Mouse (Mus musculus) frontal cortex, postnatal 14 days (tissue): ENCODE results near the gene Slc9c1.

Source experiments
- DNase-seq, 2 experiments: peaks; one replicate each; pipeline ENCODE4 v3.0.0; 2022; ENCODE audit warnings: low spot score in 2 of 2

Slc9c1 gene

DNA sequence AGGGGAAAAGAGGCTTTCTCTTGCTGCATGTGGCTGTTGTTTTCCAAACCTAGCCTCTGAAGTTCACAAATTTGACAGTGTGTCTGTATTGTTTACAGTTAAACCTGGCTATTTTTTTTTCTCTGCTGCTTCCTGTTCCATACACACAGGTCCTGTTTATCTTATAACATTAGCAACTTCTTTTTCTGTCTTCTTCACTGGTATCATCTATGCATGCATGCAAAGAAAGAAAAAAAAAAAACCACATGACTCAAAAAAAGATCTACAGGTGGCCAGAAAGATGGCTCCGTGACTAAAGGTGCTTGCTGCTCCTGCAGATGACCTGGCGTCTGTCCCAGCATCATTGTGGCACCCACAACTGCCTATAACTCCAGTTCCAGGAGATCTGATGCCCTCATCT is 90.2 kb downstream of the Slc9c1 start:
- no peak for DNase-seq

DNA sequence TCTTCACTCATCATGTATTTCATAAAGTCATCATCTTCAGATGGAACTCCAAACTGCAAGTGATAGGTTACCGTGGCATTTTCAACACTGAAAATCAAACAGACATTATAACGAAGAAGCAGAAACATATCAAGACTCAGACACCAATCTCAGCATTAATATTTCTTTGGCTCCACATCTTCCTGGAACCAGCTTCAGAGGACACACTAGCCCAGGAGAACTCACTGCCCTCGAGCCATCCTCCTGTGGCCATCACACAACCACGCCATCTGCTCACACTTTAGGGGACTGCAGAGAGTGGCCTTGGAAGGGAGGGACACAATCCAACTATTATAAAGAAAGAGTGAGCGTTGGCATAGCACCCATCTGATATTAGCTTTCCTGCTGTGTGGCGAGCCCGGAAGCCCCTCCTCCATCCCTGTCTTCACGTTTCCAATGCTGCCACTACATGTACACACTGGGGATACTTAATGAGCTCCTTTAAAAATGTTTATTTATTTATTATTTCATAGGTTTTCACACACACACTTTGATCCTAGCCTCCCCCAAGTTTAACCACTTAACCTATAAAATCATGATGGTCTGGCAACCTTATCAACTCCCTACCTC is 94.5 kb downstream of the Slc9c1 start:
- no peak for DNase-seq

DNA sequence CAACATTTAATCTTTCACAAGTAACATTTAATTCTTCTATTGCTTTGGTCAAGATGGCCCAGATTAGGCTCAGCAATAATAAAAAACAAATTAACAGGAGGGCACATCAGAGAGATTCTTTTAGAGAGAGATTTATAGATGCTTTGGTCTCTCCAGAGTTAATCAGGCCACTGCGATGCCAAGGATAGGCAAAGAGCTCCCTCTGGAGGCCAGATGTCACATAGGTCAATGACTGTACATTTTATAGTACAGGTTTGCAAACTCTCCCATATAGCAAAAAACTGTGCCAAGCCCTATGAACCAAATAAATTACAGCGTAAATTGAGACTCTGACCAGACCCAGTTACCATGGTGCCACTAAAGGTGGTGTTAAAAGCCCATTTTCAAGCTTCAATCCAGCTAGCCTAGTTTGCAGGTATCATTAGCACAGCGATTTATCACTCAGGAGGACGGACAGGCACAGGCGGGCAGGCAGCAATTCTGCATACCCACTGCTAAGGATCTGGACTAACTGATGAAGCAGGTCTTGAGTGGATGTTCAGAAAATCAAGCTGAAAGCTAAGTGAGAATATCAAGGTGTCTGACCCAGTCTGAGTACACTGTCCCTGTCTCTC is 95.3 kb downstream of the Slc9c1 start:
- peak; percentile 36 to 60 for DNase-seq

DNA sequence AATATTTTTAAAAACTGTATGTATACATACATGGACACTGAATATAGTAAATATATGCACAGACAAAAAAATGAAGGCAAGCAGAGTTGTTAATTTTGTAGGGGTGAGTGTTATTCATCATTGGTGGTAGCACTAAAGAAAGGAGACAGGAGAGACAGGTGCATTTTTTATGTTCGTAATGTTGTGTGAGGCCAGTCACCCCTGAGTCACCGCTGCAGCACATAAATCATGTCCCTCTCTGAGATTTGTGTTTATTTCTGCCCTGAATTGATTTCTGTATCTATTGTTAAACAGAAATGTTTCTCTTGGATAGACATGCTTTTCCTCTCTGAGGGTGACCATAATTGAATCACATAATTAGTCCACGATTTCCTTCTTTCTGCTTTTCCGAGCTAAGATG is 97.3 kb downstream of the Slc9c1 start:
- DNase-seq = no peak

DNA sequence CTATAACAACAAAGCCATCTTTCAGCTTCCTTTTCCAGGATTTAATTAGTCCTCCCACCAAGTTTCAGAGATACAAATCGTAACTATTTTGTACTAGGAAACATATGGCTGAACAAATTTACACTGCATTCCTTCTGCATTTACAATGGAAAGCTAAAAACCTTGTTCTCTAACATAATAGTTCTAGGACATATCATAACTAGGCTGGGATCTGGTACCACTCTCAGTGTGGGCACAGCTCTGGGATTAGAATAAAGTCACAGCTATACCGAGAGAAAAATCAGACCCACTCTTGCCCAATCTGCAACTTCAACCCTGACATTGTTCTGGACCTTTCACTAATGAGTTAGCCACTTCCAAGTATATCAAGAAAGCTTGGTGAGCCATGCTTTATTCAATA is 100.7 kb downstream of the Slc9c1 start:
- no peak for DNase-seq

DNA sequence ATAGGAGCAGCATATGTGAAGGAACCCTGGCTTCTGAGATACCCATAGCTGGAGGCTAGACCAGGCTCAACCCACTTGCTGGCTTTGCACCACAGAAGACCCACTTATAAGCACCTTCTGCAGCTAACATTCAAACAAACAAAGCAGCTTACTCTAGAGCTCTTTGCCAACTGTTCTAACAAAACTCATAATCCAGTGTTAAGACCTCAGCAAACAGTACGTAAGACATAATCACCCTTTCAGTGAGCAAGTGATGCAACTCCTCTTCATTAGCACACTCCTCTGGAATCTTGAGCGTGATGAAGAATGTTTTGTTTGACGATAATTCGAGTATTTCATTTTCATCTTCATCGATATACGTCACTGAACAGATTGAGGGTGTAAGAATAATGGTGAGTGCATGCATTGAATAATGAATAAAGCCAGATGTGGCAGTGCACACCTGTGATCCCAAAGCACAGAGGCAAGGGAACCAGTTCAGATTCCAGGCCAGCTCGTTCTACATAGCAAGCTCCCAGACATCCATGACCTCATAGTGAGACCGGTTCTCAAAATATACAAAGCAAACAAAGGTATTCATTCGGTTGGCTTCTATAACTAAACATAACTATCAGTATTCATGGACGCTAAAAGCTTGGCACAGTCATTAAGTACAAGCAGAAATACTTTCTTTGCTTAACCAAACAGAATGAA is 105.1 kb downstream of the Slc9c1 start:
- no peak for DNase-seq

DNA sequence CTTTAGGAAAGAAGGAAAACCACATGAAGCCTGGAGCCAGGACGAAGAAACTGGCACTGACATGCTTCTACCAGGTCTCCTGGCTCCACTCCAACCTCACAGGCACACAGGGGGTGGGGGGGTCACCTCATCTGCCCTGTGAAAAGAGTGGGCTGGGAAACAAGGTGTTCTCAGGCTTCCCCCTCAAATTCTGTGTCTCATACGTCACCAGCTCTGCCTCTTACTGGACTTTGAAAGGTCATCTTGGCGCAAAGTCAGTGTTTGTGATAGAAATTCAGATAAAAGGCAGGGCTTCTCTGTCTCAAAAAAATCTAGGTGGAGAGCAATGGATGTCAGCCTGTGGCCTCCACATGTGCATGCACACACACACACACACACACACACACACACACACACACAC is 106.2 kb downstream of the Slc9c1 start:
- DNase-seq = no peak

DNA sequence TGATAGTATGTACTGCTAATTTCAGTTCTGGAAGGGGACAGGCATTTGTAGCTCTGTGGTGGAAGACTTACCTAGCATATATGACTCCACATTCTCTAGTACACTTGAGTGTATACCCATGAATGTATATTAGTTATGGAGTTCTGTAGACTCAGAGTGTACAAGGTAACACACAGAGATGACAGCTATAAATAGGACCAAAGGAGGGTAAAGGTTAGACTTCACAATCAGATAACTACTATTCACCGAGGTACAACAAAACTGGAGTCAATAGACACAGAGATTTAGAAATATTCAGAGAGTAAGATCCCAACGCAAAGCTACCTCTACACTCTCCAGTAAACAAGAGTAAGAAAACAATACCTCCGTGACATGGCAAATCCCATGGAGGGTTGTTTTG is 108.8 kb downstream of the Slc9c1 start:
- no peak for DNase-seq

DNA sequence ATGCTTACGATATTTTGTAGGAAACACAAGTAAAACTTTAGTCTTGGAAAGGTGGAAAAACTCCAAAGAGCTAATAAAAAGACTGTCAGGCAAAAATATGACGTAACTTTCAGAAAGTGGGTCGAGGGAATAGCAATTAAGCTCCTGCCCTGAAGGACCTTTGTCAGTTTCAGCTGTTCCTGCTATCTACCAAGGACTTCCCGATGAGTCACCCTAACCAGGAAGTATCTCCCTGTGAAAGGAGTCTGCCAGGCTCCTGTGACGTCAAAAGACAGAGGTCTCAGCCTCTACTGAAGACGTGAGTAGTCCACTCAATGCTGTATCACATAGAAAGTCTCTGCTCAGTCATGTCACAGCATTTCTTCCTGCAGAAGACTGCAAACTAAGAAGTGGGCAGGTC is 109.3 kb downstream of the Slc9c1 start:
- no peak for DNase-seq

DNA sequence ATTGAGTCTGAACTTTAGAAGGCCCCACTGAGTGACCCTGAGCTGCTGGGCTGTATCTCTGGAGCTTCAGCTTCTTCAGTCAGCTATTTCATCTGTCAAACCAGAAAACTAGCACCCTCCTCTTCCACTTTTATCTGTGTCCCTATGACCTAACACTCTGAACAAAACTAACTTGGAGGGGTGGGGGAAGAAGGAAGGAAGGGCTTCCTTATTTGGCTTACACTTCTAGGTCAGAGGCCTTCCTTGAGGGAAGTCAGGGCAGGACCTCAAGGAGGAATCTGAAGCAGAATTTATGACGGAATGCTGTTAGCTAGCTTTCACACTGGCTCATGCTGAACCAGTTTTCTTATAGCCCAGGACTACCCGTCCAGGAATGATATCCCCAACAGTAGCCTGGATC is 116.4 kb downstream of the Slc9c1 start:
- DNase-seq = no peak

DNA sequence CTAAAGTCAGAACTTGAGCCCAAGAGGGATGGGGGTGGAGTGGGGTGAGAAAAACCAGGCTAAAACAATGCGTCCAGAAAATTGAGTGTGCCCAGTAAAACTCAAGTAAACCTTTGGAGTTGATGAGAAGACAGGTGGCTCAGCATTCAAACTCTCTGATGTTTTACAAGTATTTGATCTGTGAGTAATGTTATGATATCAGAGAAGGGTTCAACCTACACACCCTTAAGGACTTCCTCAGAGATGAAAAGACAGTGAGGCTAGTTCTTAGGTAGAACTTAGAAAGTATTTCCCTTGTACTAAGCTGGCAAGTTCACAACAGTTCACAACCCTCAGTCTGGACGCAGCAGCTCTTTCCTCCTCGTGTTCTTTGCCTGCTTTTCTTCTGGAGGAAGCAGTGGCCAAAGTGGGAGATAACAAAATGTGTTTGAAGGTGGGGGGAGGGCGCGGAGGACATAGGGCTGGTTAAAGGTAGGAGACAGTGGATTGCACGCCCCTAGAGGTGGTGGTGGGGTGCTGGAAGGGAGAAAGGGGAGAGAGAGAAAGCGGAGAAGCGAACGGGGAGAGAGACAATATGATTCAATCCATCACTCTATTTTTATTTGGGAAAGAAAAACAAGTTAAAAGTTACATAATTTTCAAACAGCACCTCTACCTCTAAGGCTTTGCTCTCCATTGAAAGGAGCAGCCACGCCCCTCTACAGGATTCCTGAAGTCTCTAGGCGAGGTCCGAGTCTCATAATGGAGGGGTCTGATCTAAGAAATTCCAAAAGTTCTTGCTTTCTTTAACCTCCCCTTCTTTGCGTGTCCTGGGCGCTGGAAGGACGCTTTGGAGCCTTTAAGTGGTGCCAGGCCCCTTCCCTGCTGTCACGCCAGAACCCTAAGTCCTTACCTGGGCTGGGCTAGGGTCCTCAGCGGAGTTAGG is 118.2 kb downstream of the Slc9c1 start:
- DNase-seq = no peak

DNA sequence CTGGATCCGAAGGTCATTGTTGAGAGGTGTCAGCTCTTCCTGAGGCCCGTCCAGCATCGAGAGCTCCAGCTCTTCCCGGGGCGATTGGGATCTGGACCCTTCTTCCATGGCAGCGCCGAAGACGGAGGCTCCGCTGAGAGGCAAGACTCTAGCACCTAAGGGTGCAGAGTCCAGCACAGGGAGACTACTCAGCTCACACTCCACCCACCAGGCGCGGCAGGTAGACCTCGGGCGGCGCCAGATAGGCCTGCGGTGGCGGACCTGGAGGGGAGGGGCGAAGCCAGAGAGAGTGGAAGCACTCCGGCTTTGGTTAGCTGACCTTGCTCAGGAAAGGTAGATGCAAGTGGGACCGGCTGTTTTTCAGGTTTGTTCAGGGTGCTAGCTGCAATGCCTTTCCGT is 118.8 kb downstream of the Slc9c1 start, which contains the start of gene BC016579:
TSS of gene BC016579 (minus strand) at position 135 of the 399 bp plus-strand sequence.
- DNase-seq = no peak

DNA sequence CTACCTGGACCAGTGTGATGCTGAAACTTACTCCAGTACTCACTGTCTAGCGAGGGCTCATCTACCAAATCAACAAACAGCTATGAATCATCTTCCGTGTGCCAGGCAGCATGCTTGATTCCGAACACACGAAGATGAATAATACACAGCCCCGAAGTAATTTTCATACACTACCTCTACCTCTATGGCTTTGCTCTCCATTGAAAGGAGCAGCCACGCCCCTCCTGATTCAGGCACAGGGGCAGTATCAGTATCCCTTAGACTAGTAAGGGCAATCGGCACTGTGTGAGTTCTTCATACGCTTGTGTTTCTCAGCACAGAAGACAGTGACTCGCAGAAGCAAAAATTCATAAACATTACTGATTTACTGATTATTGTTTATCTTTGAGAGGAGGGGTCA is 119.4 kb downstream of the Slc9c1 start:
- no peak for DNase-seq
